Mouse (Mus musculus) intestine, embryonic 15.5 days (tissue): ENCODE results near the gene Usp47. TPM values are rescaled to one million over a fixed set of nuclear protein-coding genes. Genes with fewer than 3 reads are reported as not detected.
"Not testable (repeated sequence)": the region's sequence is repeated elsewhere in the genome, so short reads cannot be mapped to it uniquely, and the experiment has no call there.

Source experiments
- ATAC-seq: fragments of 200-750 bp; cut with Nextera tagmentation; 2 replicates; pipeline ENCODE4 v1.8.0; 2017; ENCODE audit warnings: moderate TSS enrichment, moderate library complexity
- H3K27ac ChIP-seq: fragments of 300-500 bp; sonication (generic); 2 replicates; pipeline ENCODE4 v1.5.1; 2015; ENCODE audit warnings: mild to moderate bottlenecking, inconsistent platforms
- H3K27me3 ChIP-seq: fragments of 300-500 bp; sonication (generic); replicated peaks from 2 replicates; pipeline ENCODE4 v1.6.1; 2015; ENCODE audit warnings: inconsistent platforms
- H3K36me3 ChIP-seq: fragments of 300-500 bp; sonication (generic); 2 replicates; pipeline ENCODE4 v1.6.1; 2015; ENCODE audit warnings: inconsistent platforms
- H3K4me1 ChIP-seq: fragments of 300-500 bp; sonication (generic); replicated peaks from 2 replicates; pipeline ENCODE4 v1.6.1; 2015; ENCODE audit warnings: inconsistent platforms
- H3K4me2 ChIP-seq: fragments of 300-500 bp; sonication (generic); replicated peaks from 2 replicates; pipeline ENCODE4 v1.6.1; 2015; ENCODE audit warnings: mild to moderate bottlenecking, inconsistent platforms
- H3K4me3 ChIP-seq: fragments of 300-500 bp; sonication (generic); replicated peaks from 2 replicates; pipeline ENCODE4 v1.5.1; 2015; ENCODE audit warnings: inconsistent platforms
- H3K9ac ChIP-seq: fragments of 300-500 bp; sonication (generic); 2 replicates; pipeline ENCODE4 v1.6.1; 2015; ENCODE audit warnings: inconsistent platforms
- H3K9me3 ChIP-seq: fragments of 300-500 bp; sonication (generic); 2 replicates; pipeline ENCODE4 v1.6.1; 2016; ENCODE audit warnings: inconsistent platforms
- WGBS: fragments of 180-500 bp; shearing (Covaris S2); methylation state at CpG from one replicate; pipeline ENCODE4 v1.1.7; 2015; 5-methylcytosine and 5-hydroxymethylcytosine counted together
- polyA plus RNA-seq: library from polyadenylated mRNA; unstranded; fragments of >200 nt; fragmentation: Nextera tagmentation; extraction: Ambion mirVana; gene quantifications from 2 replicates; pipeline ENCODE4 v1.2.1, GENCODE M21; 2015

The Usp47 gene
- polyA plus RNA-seq, 1 experiment from 2014 or later, result 61.5 TPM

- Histone ChIP-seq H3K36me3 (no peaks in the 10 kb centered on the region), H3K9me3 (no peaks in the 10 kb centered on the region), H3K9ac (no peak overlapping the region), H3K4me3 (no peak overlapping the region), H3K27me3 (no peaks in the 10 kb centered on the region), H3K27ac (no peak overlapping the region), H3K4me1 (peaks cover 7% of the 10 kb centered on the region; the same call in 1 of the 2 replicates), H3K4me2 (no peak overlapping the region)
- WGBS, result 71% methylated on average over 1 of the region's 1 CpGs
- no peak for ATAC-seq
These were observed 21.9 kb downstream of the Usp47 start for GRCm38 (mm10) chr7:112045249-112045648.

GRCm38 (mm10) chr7:112045794-112046388 is 22.6 kb downstream of the Usp47 start:
- H3K27ac ChIP-seq, result no peak overlapping the region

GRCm38 (mm10) chr7:112048643-112049042 is 25.3 kb downstream of the Usp47 start:
- H3K9ac ChIP-seq, result no peak overlapping the region
- no peak overlapping the region for H3K4me3 ChIP-seq
- no peaks in the 10 kb centered on the region for H3K27me3 ChIP-seq
- no peak overlapping the region for H3K4me2 ChIP-seq
- H3K9me3 ChIP-seq, result no peaks in the 10 kb centered on the region
- no peaks in the 10 kb centered on the region for H3K4me1 ChIP-seq
- ATAC-seq, result no peak
- H3K27ac ChIP-seq, result no peak overlapping the region
- H3K36me3 ChIP-seq, result no peaks in the 10 kb centered on the region
- 86% methylated on average over 5 of the region's 5 CpGs for WGBS

More at GRCm38 (mm10) chr7:112045794-112046388, 22.6 kb downstream of the Usp47 start:
- no peaks in the 10 kb centered on the region for H3K36me3 ChIP-seq
- no peaks in the 10 kb centered on the region for H3K27me3 ChIP-seq
- no peak overlapping the region for H3K4me2 ChIP-seq
- H3K9me3 ChIP-seq, result no peaks in the 10 kb centered on the region
- H3K9ac ChIP-seq, result no peak overlapping the region
- no peak overlapping the region for H3K4me3 ChIP-seq
- ATAC-seq, result no peak
- WGBS, result 42% methylated on average over 3 of the region's 3 CpGs
- peaks cover 4% of the 10 kb centered on the region; the same call in 1 of the 2 replicates for H3K4me1 ChIP-seq

- Histone ChIP-seq H3K4me1 (0 out of 2 replicates have a peak, but pooled peaks cover 2% of the 10 kb centered on the region), H3K9me3 (no peaks in the 10 kb centered on the region), H3K4me3 (no peak overlapping the region), H3K36me3 (0 out of 2 replicates have a peak, but pooled peaks cover 4% of the 10 kb centered on the region), H3K27me3 (no peaks in the 10 kb centered on the region), H3K9ac (no peak overlapping the region), H3K27ac (no peak overlapping the region), H3K4me2 (no peak overlapping the region)
- WGBS, result 89% methylated on average over 3 of the region's 3 CpGs
- ATAC-seq, result no peak
These were observed 30.4 kb downstream of the Usp47 start for GRCm38 (mm10) chr7:112053667-112054066.

- Histone ChIP-seq H3K27me3 (no peaks in the 10 kb centered on the region), H3K9ac (no peak overlapping the region), H3K4me2 (no peak overlapping the region), H3K4me1 (0 out of 2 replicates have a peak, but pooled peaks cover 2% of the 10 kb centered on the region), H3K36me3 (peaks cover 8% of the 10 kb centered on the region; the same call in 1 of the 2 replicates), H3K4me3 (no peak overlapping the region), H3K27ac (no peak overlapping the region), H3K9me3 (no peaks in the 10 kb centered on the region)
- WGBS, result 58% methylated on average over 8 of the region's 8 CpGs
- ATAC-seq, result peak; percentile 95
These were observed 32.8 kb downstream of the Usp47 start for GRCm38 (mm10) chr7:112055901-112056625.

GRCm38 (mm10) chr7:112074868-112075267 is 51.6 kb downstream of the Usp47 start:
- no peaks in the 10 kb centered on the region for H3K27me3 ChIP-seq
- no peak overlapping the region for H3K27ac ChIP-seq
- WGBS, result 86% methylated on average over 5 of the region's 5 CpGs
- no peak for ATAC-seq
- H3K36me3 ChIP-seq, result peaks cover 11% of the 10 kb centered on the region
- H3K4me3 ChIP-seq, result no peak overlapping the region
- no peaks in the 10 kb centered on the region for H3K4me1 ChIP-seq
- H3K9ac ChIP-seq, result no peak overlapping the region
- H3K4me2 ChIP-seq, result no peak overlapping the region
- H3K9me3 ChIP-seq, result no peaks in the 10 kb centered on the region

GRCm38 (mm10) chr7:112082636-112083035 is 59.3 kb downstream of the Usp47 start:
- Histone ChIP-seq H3K9me3 (no peaks in the 10 kb centered on the region), H3K4me1 (no peaks in the 10 kb centered on the region), H3K27ac (no peak overlapping the region), H3K27me3 (no peaks in the 10 kb centered on the region), H3K36me3 (peaks cover 14% of the 10 kb centered on the region), H3K4me3 (no peak overlapping the region), H3K9ac (no peak overlapping the region), H3K4me2 (no peak overlapping the region)
- 86% methylated on average over 1 of the region's 1 CpGs for WGBS
- ATAC-seq, result no peak

- Histone ChIP-seq H3K4me3 (no peak overlapping the region), H3K27me3 (no peaks in the 10 kb centered on the region), H3K9me3 (no peaks in the 10 kb centered on the region), H3K9ac (no peak overlapping the region), H3K4me1 (no peaks in the 10 kb centered on the region), H3K4me2 (no peak overlapping the region), H3K36me3 (peaks cover 11% of the 10 kb centered on the region), H3K27ac (no peak overlapping the region)
- no peak for ATAC-seq
- 84% methylated on average over 2 of the region's 2 CpGs for WGBS
These were observed 60.9 kb downstream of the Usp47 start for GRCm38 (mm10) chr7:112084222-112084621.

GRCm38 (mm10) chr7:112085062-112085461 is 61.8 kb downstream of the Usp47 start:
- ATAC-seq, result 0 out of 2 replicates have a peak, but pooled peaks have one; percentile 55
- Histone ChIP-seq H3K4me2 (no peak overlapping the region), H3K9me3 (no peaks in the 10 kb centered on the region), H3K27me3 (no peaks in the 10 kb centered on the region), H3K9ac (no peak overlapping the region), H3K4me3 (no peak overlapping the region), H3K27ac (no peak overlapping the region), H3K36me3 (peaks cover 9% of the 10 kb centered on the region), H3K4me1 (no peaks in the 10 kb centered on the region)
- WGBS, result 34% methylated on average over 4 of the region's 4 CpGs

- ATAC-seq, result no peak
- Histone ChIP-seq H3K27ac (no peak overlapping the region), H3K27me3 (no peaks in the 10 kb centered on the region), H3K9me3 (no peaks in the 10 kb centered on the region), H3K4me2 (no peak overlapping the region), H3K4me3 (no peak overlapping the region), H3K36me3 (peaks cover 7% of the 10 kb centered on the region), H3K4me1 (no peaks in the 10 kb centered on the region), H3K9ac (no peak overlapping the region)
- WGBS, result 96% methylated on average over 2 of the region's 2 CpGs
These were observed 62.9 kb downstream of the Usp47 start for GRCm38 (mm10) chr7:112086186-112086585.

GRCm38 (mm10) chr7:112094923-112095322 is 71.6 kb downstream of the Usp47 start:
- 91% methylated on average over 4 of the region's 4 CpGs for WGBS
- H3K4me2 ChIP-seq, H3K9me3 ChIP-seq, ATAC-seq, H3K27me3 ChIP-seq, H3K4me1 ChIP-seq, H3K4me3 ChIP-seq, H3K9ac ChIP-seq, H3K27ac ChIP-seq: not testable (repeated sequence)
- peaks cover 25% of the 10 kb centered on the region for H3K36me3 ChIP-seq

- no peak for ATAC-seq
- Histone ChIP-seq H3K9ac (no peak overlapping the region), H3K4me1 (no peaks in the 10 kb centered on the region), H3K36me3 (peaks cover 15% of the 10 kb centered on the region; the same call in 1 of the 2 replicates), H3K27me3 (no peaks in the 10 kb centered on the region), H3K9me3 (no peaks in the 10 kb centered on the region), H3K4me2 (no peak overlapping the region), H3K4me3 (no peak overlapping the region), H3K27ac (no peak overlapping the region)
- 94% methylated on average over 2 of the region's 2 CpGs for WGBS
These were observed 77.6 kb downstream of the Usp47 start for GRCm38 (mm10) chr7:112100887-112101286.
